Mouse (Mus musculus) kidney, postnatal 10 days (tissue): ENCODE measurements around the gene Ppp1r18.

Source experiments
- DNase-seq: peaks from one replicate; pipeline ENCODE4 v3.0.0; 2021; ENCODE audit warnings: mixed read lengths

Ppp1r18 gene

GRCm38 (mm10) chr17:35870151-35870883 is 4.9 kb downstream of the Ppp1r18 start:
- peak; percentile 81 for DNase-seq

GRCm38 (mm10) chr17:35870884-35871696 is 5.7 kb downstream of the Ppp1r18 start:
- peak; percentile 50 for DNase-seq

- peak; percentile 93 for DNase-seq
These were observed 8.6 kb downstream of the Ppp1r18 start for GRCm38 (mm10) chr17:35873774-35874519.

GRCm38 (mm10) chr17:35874721-35875120 is 9.3 kb downstream of the Ppp1r18 start:
- peak; percentile 68 for DNase-seq

- peak; percentile 98 for DNase-seq
These were observed 14.1 kb downstream of the Ppp1r18 start, which contains the start of gene Dhx16 for GRCm38 (mm10) chr17:35879245-35880057. Gene Dhx16 (plus strand): TSS chr17:35879819.

- no peak for DNase-seq
These were observed 17.5 kb downstream of the Ppp1r18 start for GRCm38 (mm10) chr17:35882924-35883323.

- DNase-seq = no peak
These were observed 18.4 kb downstream of the Ppp1r18 start for GRCm38 (mm10) chr17:35883777-35884176.

- no peak for DNase-seq
These were observed 22.3 kb downstream of the Ppp1r18 start for GRCm38 (mm10) chr17:35887725-35888124.

GRCm38 (mm10) chr17:35896781-35897643 is 31.6 kb downstream of the Ppp1r18 start, which contains the start of gene 2310061I04Rik:
Gene 2310061I04Rik (minus strand): TSS chr17:35897431.
- DNase-seq = peak; percentile 95

GRCm38 (mm10) chr17:35897644-35898573 is 32.5 kb downstream of the Ppp1r18 start:
- peak; percentile 58 for DNase-seq

- no peak for DNase-seq
These were observed 35.2 kb downstream of the Ppp1r18 start for GRCm38 (mm10) chr17:35900636-35901035.

- peak; percentile 79 for DNase-seq
These were observed 38.1 kb downstream of the Ppp1r18 start for GRCm38 (mm10) chr17:35903343-35903991.

GRCm38 (mm10) chr17:35903992-35904355 is 38.6 kb downstream of the Ppp1r18 start:
- DNase-seq = no peak

GRCm38 (mm10) chr17:35905587-35905986 is 40.2 kb downstream of the Ppp1r18 start:
- DNase-seq = no peak

GRCm38 (mm10) chr17:35907609-35908008 is 42.2 kb downstream of the Ppp1r18 start:
- no peak for DNase-seq

GRCm38 (mm10) chr17:35909186-35909918 is 44.0 kb downstream of the Ppp1r18 start:
- DNase-seq = no peak

- peak; percentile 99 for DNase-seq
These were observed 44.6 kb downstream of the Ppp1r18 start, which contains the start of gene Atat1 for GRCm38 (mm10) chr17:35909919-35910369. Gene Atat1 (minus strand): TSS chr17:35910075.

GRCm38 (mm10) chr17:35914975-35915374 is 49.6 kb downstream of the Ppp1r18 start:
- no peak for DNase-seq
